Mouse (Mus musculus): ENCODE data around the gene Foxi2. TPM values are rescaled to one million over a fixed set of nuclear protein-coding genes. Genes with fewer than 3 reads are reported as not detected.

Gene Foxi2
- polyA plus RNA-seq, 1 experiment from 2014 or later: 0.08 TPM

DNA sequence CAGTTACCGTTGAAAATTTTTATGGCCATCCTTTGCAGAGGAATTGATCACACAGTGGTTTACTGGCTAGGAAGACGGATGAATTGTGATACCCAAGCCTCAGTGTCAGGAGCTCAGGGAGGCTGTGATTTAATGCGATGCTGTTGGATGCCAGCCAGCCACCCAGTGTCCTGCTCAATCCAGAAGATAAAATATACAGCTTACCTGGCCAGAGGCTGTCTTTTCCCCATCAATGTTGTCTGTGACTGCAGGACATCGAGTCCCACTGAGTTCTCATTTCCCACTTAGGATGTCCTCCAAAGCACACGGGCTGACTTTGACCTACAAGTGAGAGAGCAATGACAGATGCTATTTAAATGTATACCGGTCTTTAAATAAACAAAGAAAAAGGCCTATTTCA is 13.0 kb upstream of the Foxi2 start:
- Histone ChIP-seq H3K4me2 (ENCODE audit: low read depth) (no peak overlapping the region), H3K9me3 (ENCODE audit: control insufficient read depth, low read length) (no peaks in the 10 kb centered on the region), H3K36me3 (ENCODE audit: control insufficient read depth, insufficient read depth, low read length) (no peaks in the 10 kb centered on the region), H3K4me3 (ENCODE audit: low read depth, low read length) (no peak overlapping the region), H3K27ac (ENCODE audit: low read depth, low read length) (no peak overlapping the region), H3K9ac (ENCODE audit: low read length) (no peak overlapping the region), H3K4me1 (ENCODE audit: control insufficient read depth, insufficient read depth, low read length) (no peaks in the 10 kb centered on the region), H3K27me3 (ENCODE audit: control insufficient read depth, insufficient read depth, low read length) (no peaks in the 10 kb centered on the region)
- ATAC-seq (ENCODE audit: insufficient read depth, low FRiP score, low TSS enrichment) (no peak), DNase-seq (ENCODE audit: low spot score) (no peak)
- WGBS: 59% methylated on average over 6 of the region's 6 CpGs

DNA sequence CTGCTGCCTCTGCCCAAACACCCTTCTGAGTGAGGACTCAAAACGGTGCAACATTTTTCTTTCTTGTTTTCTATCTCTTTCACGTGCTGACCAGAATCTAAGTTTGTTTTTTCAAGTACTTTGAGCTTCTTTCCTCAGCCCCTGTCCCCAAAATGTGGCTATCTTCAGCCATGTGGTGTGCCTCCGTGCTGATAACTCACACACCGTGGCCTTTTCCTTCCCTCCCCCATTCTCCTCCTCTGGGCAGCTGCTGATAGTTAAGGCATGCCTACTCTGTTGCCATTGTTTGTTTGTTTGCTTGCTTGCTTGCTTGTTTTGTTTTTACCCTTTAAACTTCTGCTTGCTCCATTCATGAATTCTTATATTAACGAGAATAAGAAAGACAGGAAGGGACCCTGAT is 12.2 kb upstream of the Foxi2 start:
- no peak overlapping the region for H3K9ac ChIP-seq (ENCODE audit: low read length)
- WGBS: 55% methylated on average over 5 of the region's 5 CpGs
- no peaks in the 10 kb centered on the region for H3K9me3 ChIP-seq (ENCODE audit: control insufficient read depth, low read length)
- DNase-seq (ENCODE audit: low spot score): no peak
- no peak for ATAC-seq (ENCODE audit: insufficient read depth, low FRiP score, low TSS enrichment)
- no peak overlapping the region for H3K27ac ChIP-seq (ENCODE audit: low read depth, low read length)
- H3K27me3 ChIP-seq (ENCODE audit: control insufficient read depth, insufficient read depth, low read length): no peaks in the 10 kb centered on the region
- H3K4me2 ChIP-seq (ENCODE audit: low read depth): no peak overlapping the region
- no peak overlapping the region for H3K4me3 ChIP-seq (ENCODE audit: low read depth, low read length)
- H3K4me1 ChIP-seq (ENCODE audit: control insufficient read depth, insufficient read depth, low read length): no peaks in the 10 kb centered on the region
- H3K36me3 ChIP-seq (ENCODE audit: control insufficient read depth, insufficient read depth, low read length): no peaks in the 10 kb centered on the region

DNA sequence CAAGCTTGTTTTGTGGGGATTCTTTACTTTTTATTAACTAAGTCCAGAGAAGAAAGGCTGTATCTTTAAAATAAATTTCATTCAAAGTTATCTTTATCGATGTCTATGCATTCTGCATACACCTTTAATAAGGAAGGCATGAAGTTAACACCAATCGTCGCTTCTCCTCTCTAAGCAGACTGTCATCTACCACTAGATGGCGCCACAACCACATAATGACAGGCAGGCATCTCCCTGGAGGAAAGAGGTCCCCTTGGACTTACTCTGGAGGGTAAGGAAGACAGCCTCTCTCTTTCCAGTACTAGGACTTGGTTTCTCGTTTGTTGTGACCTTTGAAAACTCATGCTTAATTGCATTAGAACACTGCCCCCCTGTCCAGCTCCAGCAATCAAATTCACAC is 6.7 kb upstream of the Foxi2 start:
- Histone ChIP-seq H3K36me3 (ENCODE audit: control insufficient read depth, insufficient read depth, low read length) (no peaks in the 10 kb centered on the region), H3K9ac (ENCODE audit: low read length) (no peak overlapping the region), H3K27ac (ENCODE audit: low read depth, low read length) (no peak overlapping the region), H3K9me3 (ENCODE audit: control insufficient read depth, low read length) (no peaks in the 10 kb centered on the region), H3K4me1 (ENCODE audit: control insufficient read depth, insufficient read depth, low read length) (no peaks in the 10 kb centered on the region), H3K27me3 (ENCODE audit: control insufficient read depth, insufficient read depth, low read length) (no peaks in the 10 kb centered on the region), H3K4me3 (ENCODE audit: low read depth, low read length) (no peak overlapping the region), H3K4me2 (ENCODE audit: low read depth) (no peak overlapping the region)
- ATAC-seq (ENCODE audit: insufficient read depth, low FRiP score, low TSS enrichment) (peak; percentile 50; the same call in 1 of the 2 replicates), DNase-seq (ENCODE audit: low spot score) (peak; percentile 75)
- 17% methylated on average over 5 of the region's 5 CpGs for WGBS

DNA sequence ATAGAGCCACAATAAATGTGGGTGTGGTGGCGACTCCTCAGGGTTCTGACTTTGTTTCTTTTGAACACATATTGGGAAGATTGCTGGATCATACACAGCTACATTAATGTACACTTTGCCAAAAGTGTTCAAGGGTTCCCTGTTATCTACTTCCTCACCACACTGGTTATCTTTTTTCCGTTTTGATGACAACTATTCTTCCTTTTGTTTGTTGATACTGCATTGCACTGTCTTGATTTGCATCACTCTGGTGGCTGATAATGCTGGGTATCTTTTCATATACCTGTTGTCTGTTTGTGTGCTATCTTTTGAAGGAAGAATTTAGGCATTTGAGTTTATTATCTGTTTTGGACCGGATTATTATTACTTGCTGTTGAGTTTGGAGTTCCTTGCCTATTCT is 3.3 kb upstream of the Foxi2 start:
- Histone ChIP-seq H3K9ac (ENCODE audit: low read length) (no peak overlapping the region), H3K4me3 (ENCODE audit: low read depth, low read length) (no peak overlapping the region), H3K4me1 (ENCODE audit: control insufficient read depth, insufficient read depth, low read length) (no peaks in the 10 kb centered on the region), H3K36me3 (ENCODE audit: control insufficient read depth, insufficient read depth, low read length) (no peaks in the 10 kb centered on the region), H3K9me3 (ENCODE audit: control insufficient read depth, low read length) (no peaks in the 10 kb centered on the region), H3K4me2 (ENCODE audit: low read depth) (no peak overlapping the region), H3K27ac (ENCODE audit: low read depth, low read length) (no peak overlapping the region), H3K27me3 (ENCODE audit: control insufficient read depth, insufficient read depth, low read length) (peaks cover 25% of the 10 kb centered on the region)
- 80% methylated on average over 3 of the region's 3 CpGs for WGBS
- DNase-seq (ENCODE audit: low spot score) (no peak), ATAC-seq (ENCODE audit: insufficient read depth, low FRiP score, low TSS enrichment) (no peak)

DNA sequence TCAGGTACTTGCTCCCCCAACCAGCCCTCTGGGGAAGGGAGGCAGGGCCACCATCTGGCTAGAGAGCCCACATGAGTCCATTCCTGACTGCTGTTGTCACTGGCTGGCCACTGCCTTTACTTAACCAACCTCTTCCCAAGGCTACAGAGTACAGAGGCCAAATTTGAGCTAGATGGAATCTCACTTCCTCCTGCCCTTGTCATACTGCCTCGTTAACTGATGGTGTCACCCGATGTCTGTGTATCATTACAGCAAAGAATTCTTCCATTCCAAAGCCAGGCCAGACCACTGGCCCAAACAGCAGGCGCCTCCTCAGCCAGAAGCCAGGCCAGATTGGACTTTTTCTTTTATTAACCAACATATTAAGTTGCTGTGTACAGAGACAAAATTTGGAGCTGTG is 1.6 kb upstream of the Foxi2 start:
- no peaks in the 10 kb centered on the region for H3K36me3 ChIP-seq (ENCODE audit: control insufficient read depth, insufficient read depth, low read length)
- H3K4me2 ChIP-seq (ENCODE audit: low read depth): no peak overlapping the region
- DNase-seq (ENCODE audit: low spot score) (no peak), ATAC-seq (ENCODE audit: insufficient read depth, low FRiP score, low TSS enrichment) (no peak)
- peaks cover 37% of the 10 kb centered on the region for H3K27me3 ChIP-seq (ENCODE audit: control insufficient read depth, insufficient read depth, low read length)
- no peak overlapping the region for H3K9ac ChIP-seq (ENCODE audit: low read length)
- no peaks in the 10 kb centered on the region for H3K4me1 ChIP-seq (ENCODE audit: control insufficient read depth, insufficient read depth, low read length)
- H3K9me3 ChIP-seq (ENCODE audit: control insufficient read depth, low read length): no peaks in the 10 kb centered on the region
- WGBS: 83% methylated on average over 3 of the region's 3 CpGs
- no peak overlapping the region for H3K27ac ChIP-seq (ENCODE audit: low read depth, low read length)
- H3K4me3 ChIP-seq (ENCODE audit: low read depth, low read length): no peak overlapping the region

DNA sequence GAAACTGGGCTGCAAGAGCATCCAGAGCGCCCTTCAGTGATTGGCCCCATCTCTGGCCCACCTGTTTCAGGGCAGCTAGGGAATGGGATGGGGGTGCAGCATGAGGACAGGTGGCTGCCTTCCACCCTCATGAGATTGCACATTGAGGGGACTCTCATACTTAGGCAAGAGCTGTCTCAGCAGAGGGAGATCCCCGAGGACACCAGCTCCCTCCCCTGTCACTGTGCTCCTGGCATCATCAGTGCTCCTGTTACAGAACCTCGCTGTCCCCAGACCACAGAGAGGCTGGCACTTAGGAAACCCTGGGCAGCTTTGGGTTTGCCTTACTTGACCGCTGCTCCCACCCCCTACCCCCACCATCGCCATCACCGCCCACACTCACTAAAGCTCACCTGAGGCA is 2.2 kb downstream of the Foxi2 start:
- WGBS: 72% methylated on average over 6 of the region's 6 CpGs
- Histone ChIP-seq H3K4me3 (ENCODE audit: low read depth, low read length) (no peak overlapping the region), H3K9ac (ENCODE audit: low read length) (no peak overlapping the region), H3K27me3 (ENCODE audit: control insufficient read depth, insufficient read depth, low read length) (peaks cover 37% of the 10 kb centered on the region), H3K27ac (ENCODE audit: low read depth, low read length) (no peak overlapping the region), H3K36me3 (ENCODE audit: control insufficient read depth, insufficient read depth, low read length) (no peaks in the 10 kb centered on the region), H3K9me3 (ENCODE audit: control insufficient read depth, low read length) (no peaks in the 10 kb centered on the region), H3K4me1 (ENCODE audit: control insufficient read depth, insufficient read depth, low read length) (no peaks in the 10 kb centered on the region), H3K4me2 (ENCODE audit: low read depth) (no peak overlapping the region)
- ATAC-seq (ENCODE audit: insufficient read depth, low FRiP score, low TSS enrichment) (no peak), DNase-seq (ENCODE audit: low spot score) (no peak)

DNA sequence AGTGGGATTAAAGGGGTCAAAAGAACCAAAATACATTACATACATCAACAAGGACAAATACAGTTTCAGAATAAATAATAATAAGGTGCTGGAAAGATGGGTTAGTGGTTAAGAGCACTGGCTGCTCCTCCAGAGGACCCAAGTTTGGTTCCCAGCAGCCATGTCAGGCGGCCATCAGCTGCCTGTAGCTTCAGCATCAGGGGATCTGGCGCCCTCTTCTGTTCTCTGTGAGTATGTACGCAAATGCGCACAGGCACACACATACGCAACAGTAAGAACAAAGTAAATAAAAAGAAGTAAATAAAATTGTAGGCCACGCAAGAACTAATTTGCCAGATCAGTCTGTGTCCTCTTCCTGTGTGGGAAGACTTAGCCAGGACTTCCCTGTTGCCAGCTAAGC is 18.7 kb downstream of the Foxi2 start:
- Histone ChIP-seq H3K4me2 (ENCODE audit: low read depth) (no peak overlapping the region), H3K4me3 (ENCODE audit: low read depth, low read length) (no peak overlapping the region), H3K4me1 (ENCODE audit: control insufficient read depth, insufficient read depth, low read length) (no peaks in the 10 kb centered on the region), H3K36me3 (ENCODE audit: control insufficient read depth, insufficient read depth, low read length) (no peaks in the 10 kb centered on the region), H3K27me3 (ENCODE audit: control insufficient read depth, insufficient read depth, low read length) (no peaks in the 10 kb centered on the region), H3K27ac (ENCODE audit: low read depth, low read length) (no peak overlapping the region), H3K9me3 (ENCODE audit: control insufficient read depth, low read length) (no peaks in the 10 kb centered on the region), H3K9ac (ENCODE audit: low read length) (no peak overlapping the region)
- ATAC-seq (ENCODE audit: insufficient read depth, low FRiP score, low TSS enrichment): no peak
- no peak for DNase-seq (ENCODE audit: low spot score)
- WGBS: 95% methylated on average over 6 of the region's 6 CpGs

DNA sequence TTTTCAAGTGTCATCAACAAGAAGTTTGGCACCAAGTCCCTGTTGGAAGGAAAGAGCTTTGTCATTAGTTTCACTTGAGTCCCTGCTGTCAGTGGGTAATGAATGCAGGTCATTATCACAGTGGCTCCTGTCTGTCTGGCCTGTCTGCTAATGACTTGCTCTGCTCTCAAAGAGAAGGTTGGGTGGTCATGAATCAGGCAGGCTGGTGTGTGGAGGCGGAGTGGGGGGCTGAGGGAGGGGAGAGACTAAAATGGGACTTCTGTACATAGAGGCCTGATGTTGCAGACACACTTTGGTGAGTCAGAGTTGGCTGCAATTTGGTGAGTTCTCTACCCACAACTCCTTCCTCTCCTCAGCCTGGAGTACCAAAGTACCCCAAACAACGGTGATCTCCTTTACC is 20.8 kb downstream of the Foxi2 start:
- no peak for ATAC-seq (ENCODE audit: insufficient read depth, low FRiP score, low TSS enrichment)
- H3K36me3 ChIP-seq (ENCODE audit: control insufficient read depth, insufficient read depth, low read length): no peaks in the 10 kb centered on the region
- H3K4me3 ChIP-seq (ENCODE audit: low read depth, low read length): no peak overlapping the region
- DNase-seq (ENCODE audit: low spot score): no peak
- no peak overlapping the region for H3K9ac ChIP-seq (ENCODE audit: low read length)
- 72% methylated on average over 2 of the region's 2 CpGs for WGBS
- no peaks in the 10 kb centered on the region for H3K4me1 ChIP-seq (ENCODE audit: control insufficient read depth, insufficient read depth, low read length)
- H3K27me3 ChIP-seq (ENCODE audit: control insufficient read depth, insufficient read depth, low read length): no peaks in the 10 kb centered on the region
- no peak overlapping the region for H3K4me2 ChIP-seq (ENCODE audit: low read depth)
- no peaks in the 10 kb centered on the region for H3K9me3 ChIP-seq (ENCODE audit: control insufficient read depth, low read length)
- H3K27ac ChIP-seq (ENCODE audit: low read depth, low read length): no peak overlapping the region

DNA sequence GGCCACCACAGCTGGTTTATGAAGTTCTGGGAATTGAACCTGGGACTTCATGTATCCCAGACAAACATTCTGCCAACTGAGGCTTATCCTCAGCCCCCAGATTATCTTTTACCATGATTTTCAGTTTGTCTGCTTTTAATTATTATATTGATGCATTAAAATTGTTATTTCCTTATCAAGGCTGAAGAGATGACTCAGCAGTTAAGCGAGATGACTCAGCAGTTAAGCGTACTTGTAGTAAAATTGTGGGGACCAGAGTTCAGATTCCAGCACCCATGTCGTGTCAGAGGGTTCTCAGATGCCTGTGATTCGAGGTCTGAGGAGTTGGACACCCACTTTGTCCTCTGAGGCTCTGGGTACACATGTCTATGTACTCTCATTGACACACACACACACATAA is 33.8 kb downstream of the Foxi2 start:
- H3K27me3 ChIP-seq (ENCODE audit: control insufficient read depth, insufficient read depth, low read length): no peaks in the 10 kb centered on the region
- DNase-seq (ENCODE audit: low spot score) (no peak), ATAC-seq (ENCODE audit: insufficient read depth, low FRiP score, low TSS enrichment) (no peak)
- H3K4me2 ChIP-seq (ENCODE audit: low read depth): no peak overlapping the region
- H3K9me3 ChIP-seq (ENCODE audit: control insufficient read depth, low read length): no peaks in the 10 kb centered on the region
- no peaks in the 10 kb centered on the region for H3K4me1 ChIP-seq (ENCODE audit: control insufficient read depth, insufficient read depth, low read length)
- no peak overlapping the region for H3K9ac ChIP-seq (ENCODE audit: low read length)
- H3K27ac ChIP-seq (ENCODE audit: low read depth, low read length): no peak overlapping the region
- H3K4me3 ChIP-seq (ENCODE audit: low read depth, low read length): no peak overlapping the region
- WGBS: 86% methylated on average over 4 of the region's 4 CpGs
- no peaks in the 10 kb centered on the region for H3K36me3 ChIP-seq (ENCODE audit: control insufficient read depth, insufficient read depth, low read length)
